Mouse (Mus musculus) A20 (cell line): ENCODE results near the gene AC170998.1.

Source experiments
- DNase-seq: peaks from one replicate; pipeline ENCODE4 v3.0.0-alpha.2; 2011; ENCODE audit warnings: low read depth, low spot score

Gene AC170998.1

DNA sequence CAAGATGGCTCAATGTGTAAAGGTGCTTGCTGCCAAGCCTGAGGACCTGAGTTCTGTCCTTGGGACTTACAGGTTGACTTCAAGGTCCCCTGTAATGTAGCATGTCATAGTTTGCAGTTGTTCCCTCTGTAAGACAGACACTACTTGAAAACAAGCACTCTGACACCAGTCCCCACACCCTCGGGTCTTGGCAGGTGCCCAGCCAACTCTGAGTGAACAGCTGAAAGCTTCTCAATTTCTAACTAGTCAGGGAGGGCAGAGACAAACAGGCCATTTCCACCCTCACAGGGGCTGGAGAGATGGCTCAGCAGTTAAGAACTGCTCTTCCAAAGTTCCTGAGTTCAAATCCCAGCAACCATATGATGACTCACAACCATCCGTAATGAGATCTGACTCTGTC lies 31.6 kb downstream of the AC170998.1 start:
- DNase-seq = no peak

DNA sequence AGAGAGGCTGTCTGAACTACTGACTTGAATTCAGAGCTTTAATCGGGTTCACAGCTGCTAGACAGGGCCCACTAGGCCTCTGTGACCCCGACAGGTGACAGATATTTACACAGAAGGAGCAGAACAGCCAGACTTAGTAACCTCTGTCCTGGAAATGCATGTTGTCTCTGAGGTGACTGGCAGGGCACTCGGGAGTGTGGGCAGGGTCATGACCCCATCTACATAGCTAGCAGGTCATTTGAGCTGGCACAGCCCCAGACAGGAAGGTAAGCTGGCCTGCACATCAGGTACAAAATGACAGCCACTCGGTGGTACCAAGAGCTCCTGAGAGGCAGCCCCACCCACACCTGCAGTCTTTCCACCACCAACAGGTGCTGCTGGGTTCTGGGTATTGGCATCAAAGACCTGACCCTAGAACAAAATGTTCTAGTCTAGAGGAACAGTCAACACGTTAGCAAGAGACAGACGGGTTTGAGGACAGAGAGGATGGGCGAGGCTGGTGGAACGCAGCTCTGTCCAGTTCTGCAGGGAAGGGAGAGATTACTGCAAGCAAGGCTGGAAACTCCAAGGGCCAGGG lies 34.9 kb downstream of the AC170998.1 start:
- DNase-seq = no peak

DNA sequence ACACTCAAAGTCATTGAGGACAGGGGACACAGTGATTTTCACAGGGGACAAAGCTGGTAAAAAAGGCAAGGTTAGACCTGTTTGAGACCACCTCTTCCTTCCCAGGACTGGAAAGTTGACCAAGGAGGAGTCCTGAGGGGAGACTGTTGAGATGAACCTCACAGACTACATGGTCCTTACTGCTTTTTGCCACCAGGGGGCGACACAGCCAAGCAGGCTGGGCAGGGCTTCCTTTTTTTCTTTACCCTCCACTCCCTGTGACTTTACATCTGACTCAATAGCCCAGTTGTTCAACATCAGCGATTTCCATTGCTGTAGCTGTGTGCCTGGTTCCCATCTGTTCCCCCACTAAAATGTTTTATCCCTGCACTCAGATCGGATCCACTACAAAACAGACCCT lies 36.0 kb downstream of the AC170998.1 start:
- peak; percentile 77 for DNase-seq

DNA sequence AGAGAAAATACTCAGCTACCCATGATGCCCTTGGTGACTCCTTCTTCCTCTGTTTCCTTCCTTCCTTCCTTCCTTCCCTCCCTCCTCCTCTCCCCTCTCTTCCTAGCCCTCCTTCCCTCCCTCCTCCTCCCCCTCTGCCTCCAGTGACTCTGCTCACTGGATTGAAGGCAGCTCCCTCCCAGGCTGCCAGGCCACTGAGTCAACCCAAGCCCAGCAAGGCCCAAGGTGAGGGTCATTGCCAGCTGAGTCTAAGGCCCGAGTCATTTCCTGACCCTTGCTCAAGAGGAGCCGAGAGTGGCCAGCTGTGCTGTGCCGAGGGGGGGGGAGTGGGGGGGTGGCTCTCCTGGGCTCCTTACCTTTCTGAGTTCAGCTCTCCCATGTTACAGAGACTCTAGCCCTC lies 40.3 kb downstream of the AC170998.1 start:
- DNase-seq = no peak

DNA sequence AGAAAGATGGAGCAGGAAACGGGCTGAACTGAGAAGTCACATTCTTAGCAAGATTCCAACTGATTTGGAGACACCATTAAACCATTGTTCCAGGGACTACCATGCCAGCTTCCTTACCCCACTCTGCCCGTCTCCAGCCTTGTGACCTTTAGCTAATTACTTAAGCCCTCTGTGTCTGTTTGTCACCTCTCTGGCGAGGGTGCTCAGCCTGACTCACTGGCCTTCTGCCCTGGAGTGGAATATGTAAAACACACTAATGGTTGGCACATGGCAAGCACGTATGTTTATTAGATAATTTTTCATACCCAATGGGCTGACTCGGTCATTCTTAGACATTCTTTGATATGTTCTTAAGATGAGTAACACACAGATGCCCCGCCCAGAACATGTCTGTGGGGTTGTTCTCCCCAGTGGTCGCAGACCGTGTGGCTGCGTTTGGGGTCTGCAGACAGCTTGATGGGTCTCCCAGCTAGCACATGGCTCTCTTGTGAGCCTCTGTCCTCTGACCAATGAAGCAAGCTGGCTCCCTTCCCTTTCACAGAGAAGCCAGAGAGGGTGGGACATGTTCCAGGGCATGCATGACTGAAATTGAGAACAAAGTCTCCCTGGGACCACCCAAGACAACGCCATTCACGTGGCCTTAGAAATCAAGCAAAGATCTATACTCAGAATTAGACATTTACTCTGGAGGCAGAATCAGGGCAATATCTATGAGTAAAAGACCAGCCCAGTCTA lies 41.1 kb downstream of the AC170998.1 start:
- DNase-seq = no peak

DNA sequence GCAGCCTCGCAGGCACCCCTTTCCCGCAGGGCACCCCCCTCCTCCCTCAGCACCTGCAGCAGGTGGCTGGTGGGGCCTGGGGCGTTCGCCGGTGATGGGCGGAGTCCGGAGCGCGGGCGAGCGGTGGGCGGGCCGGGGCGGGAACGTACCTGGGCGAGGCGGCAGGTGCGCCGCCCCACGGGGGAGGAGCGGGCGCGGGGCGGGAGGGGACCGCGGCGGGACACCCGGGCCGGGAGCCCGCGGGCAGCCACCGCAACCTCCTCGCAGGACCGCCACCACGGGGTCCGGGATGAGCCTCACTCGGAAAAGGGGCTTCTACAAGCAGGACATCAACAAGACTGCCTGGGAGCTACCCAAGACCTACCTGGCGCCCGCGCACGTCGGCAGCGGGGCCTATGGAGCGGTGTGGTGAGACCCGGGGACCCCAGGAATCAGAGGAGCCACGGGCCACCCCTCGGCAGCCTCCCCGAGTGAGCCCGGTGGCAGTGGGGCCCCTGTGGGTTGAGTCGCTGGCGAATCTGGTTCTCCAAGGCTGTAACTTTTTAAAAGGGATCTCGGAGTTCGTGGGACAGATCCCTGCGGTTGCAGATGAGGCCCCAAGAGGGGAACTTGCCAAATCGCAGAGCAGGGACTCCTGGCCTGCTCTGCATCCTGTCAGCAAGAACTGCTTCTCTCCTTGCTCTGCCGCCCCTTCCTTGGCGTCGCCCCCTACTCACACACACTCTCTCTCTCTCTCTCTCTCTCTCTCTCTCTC lies 43.4 kb downstream of the AC170998.1 start, which contains the start of gene Mapk13:
TSS of gene Mapk13 (plus strand) at position 177 of the 754 bp plus-strand sequence.
- no peak for DNase-seq

DNA sequence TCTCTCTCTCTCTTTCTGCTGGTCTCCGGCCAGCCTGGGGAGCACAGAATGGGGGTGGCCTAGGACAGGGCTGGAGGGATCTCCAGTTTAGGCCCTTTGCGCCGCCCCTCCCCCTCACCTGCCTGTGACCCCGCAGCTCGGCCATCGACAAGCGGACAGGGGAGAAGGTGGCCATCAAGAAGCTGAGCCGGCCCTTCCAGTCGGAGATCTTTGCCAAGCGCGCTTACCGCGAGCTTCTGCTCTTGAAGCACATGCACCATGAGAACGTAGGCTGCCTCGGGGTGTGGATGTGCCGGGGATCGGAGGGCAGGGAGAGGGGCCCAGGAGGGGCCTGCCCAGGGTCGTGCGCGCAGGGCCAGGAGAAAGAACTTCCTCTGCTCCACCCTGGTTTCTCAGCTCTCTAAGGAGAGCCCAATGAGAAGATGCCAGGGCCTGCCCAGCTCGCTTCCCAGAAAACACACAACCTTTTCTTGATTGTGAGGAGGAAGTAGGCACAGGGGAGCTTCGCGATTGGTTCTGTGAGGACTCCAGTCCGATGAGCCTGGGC lies 44.1 kb downstream of the AC170998.1 start:
- no peak for DNase-seq

DNA sequence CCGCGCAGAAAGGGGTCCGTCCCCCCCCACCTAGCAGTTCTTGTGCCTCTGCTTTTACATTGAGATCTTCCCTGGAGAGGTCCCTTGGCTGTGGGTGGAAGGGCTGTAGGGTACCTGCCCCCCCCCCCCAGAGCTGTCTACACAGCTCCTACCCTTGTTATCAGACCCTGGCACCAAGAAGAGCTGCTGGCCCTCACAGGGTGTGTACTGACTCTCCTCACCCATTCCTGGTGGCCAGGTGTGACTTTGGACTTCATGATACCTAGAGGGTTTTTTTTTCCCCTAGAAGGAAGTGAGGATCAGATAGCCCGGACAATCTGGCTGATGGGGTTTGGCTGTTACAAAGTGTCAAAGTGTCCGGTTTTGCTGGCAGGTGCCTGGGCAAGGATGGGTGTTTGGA lies 45.4 kb downstream of the AC170998.1 start:
- no peak for DNase-seq

DNA sequence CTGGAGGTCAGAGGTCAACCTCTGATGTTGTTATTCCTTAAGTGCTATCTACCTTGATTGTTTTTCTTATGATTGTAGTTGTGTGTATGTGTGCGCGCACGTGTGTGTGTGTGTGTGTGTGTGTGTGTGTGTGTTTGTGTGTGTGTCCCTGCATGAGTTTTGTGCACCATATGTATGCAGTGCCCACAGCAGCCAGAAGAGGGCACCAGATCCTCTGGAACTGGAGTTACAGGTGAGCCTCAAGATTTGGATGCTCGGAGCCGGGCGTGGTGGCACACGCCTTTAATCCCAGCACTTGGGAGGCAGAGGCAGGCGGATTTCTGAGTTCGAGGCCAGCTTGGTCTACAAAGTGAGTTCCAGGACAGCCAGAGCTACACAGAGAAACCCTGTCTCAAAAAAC lies 48.4 kb downstream of the AC170998.1 start:
- DNase-seq = peak; percentile 17

DNA sequence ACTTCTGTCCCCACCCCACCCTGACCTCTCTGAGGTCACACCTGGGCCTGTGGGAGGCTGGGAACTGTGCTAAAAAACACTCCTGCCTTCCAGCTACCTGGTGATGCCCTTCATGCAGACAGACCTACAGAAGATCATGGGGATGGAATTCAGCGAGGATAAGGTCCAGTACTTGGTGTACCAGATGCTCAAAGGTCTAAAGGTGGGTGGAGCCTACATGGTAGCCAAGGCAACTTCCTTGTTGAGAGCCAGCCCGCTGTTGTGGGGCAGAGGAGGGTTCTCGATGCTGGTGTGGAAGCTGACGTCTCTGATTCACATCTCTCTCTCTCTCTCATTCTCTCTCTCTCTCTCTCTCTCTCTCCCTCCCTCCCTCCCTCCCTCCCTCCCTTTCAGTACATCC lies 49.3 kb downstream of the AC170998.1 start:
- no peak for DNase-seq
